Mouse (Mus musculus) liver, postnatal 0 days (tissue): ENCODE data around the gene Gm13276.
"Not testable (repeated sequence)": the region's sequence is repeated elsewhere in the genome, so short reads cannot be mapped to it uniquely, and the experiment has no call there.

Source experiments
- CTCF ChIP-seq: sonication (generic); IDR thresholded peaks from 2 replicates; pipeline ENCODE4 v1.5.1; 2016; ENCODE audit warnings: antibody characterized with exemption, low read depth
- EP300 ChIP-seq: IDR thresholded peaks from 2 replicates; pipeline ENCODE4 v1.6.1; 2016; ENCODE audit warnings: antibody characterized with exemption, low read depth, mild to moderate bottlenecking

GRCm38 (mm10) chr4:88835225-88835624, 49.7 kb downstream of the Gm13276 start, which contains the start of gene Ifna5:
- TF ChIP-seq EP300, CTCF: not testable (repeated sequence)
